Mouse (Mus musculus): ENCODE measurements around the gene Wipi2.

Gene Wipi2

GRCm38 (mm10) chr5:142679065-142679464, 51.6 kb downstream of the Wipi2 start:
- in situ Hi-C loops (cut with MboI; ENCODE audit: low pct_unique_long_range_greater_than_20kb in 1 of 2, low sequenced_read_pairs in 2 of 2, unreplicated experiment in 1 of 2): no loop called here

GRCm38 (mm10) chr5:142681911-142682310, 54.4 kb downstream of the Wipi2 start:
- in situ Hi-C loops (cut with MboI; ENCODE audit: low pct_unique_long_range_greater_than_20kb in 1 of 2, low sequenced_read_pairs in 2 of 2, unreplicated experiment in 1 of 2): no loop called here

GRCm38 (mm10) chr5:142682529-142682928, 55.0 kb downstream of the Wipi2 start:
- in situ Hi-C loops (cut with MboI; ENCODE audit: low pct_unique_long_range_greater_than_20kb in 1 of 2, low sequenced_read_pairs in 2 of 2, unreplicated experiment in 1 of 2): no loop called here

DNA sequence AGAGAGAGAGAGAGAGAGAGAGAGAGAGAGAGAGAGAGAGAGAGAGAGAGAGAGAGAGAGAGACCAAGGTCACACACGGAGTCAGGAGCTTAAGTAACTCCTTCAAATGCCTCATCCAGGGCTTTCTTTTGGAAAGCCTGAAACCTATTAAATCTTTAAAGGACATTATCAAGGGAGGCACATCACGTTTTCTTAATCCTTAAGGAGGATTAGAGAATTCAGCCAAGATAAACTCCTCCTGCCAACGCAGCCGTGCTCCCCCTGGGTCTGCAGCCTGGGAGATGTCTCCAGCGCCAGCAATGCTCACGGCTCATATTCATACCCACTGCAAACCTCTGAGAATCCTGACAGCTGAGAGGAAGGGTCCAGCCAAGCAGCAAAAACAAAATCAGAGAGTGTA, 61.4 kb downstream of the Wipi2 start:
- in situ Hi-C loops (cut with MboI; ENCODE audit: low pct_unique_long_range_greater_than_20kb in 1 of 2, low sequenced_read_pairs in 2 of 2, unreplicated experiment in 1 of 2): no loop called here

- in situ Hi-C loops (cut with MboI; ENCODE audit: low pct_unique_long_range_greater_than_20kb in 1 of 2, low sequenced_read_pairs in 2 of 2, unreplicated experiment in 1 of 2): no loop called here
Measured at GRCm38 (mm10) chr5:142690343-142690742, 62.8 kb downstream of the Wipi2 start.

DNA sequence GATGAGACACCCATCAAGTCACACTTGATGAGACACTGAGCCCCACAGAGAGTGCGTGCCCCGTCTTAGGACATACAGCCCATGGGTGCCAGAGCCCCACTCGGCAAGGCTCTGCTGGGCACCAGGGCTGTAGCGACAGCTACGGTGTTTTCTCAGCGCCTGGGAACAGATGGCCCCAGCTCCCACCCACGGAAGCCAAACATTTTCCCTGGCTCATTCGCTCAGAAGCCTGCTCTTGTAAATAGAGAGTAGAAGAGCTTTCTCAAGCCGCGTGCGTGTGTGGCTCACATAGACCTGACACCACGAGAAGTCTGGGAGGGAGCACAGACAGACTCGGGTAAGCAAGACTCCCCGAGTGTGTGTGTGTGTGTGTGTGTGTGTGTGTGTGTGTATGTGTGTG, 64.8 kb downstream of the Wipi2 start, which contains the start of gene Slc29a4:
TSS of gene Slc29a4 (plus strand) at position 265 of the 400 bp plus-strand sequence.
- in situ Hi-C loops (cut with MboI; ENCODE audit: low pct_unique_long_range_greater_than_20kb in 1 of 2, low sequenced_read_pairs in 2 of 2, unreplicated experiment in 1 of 2): no loop called here

- in situ Hi-C loops (cut with MboI; ENCODE audit: low pct_unique_long_range_greater_than_20kb in 1 of 2, low sequenced_read_pairs in 2 of 2, unreplicated experiment in 1 of 2): no loop called here
Measured at GRCm38 (mm10) chr5:142692971-142693737, 65.7 kb downstream of the Wipi2 start.

DNA sequence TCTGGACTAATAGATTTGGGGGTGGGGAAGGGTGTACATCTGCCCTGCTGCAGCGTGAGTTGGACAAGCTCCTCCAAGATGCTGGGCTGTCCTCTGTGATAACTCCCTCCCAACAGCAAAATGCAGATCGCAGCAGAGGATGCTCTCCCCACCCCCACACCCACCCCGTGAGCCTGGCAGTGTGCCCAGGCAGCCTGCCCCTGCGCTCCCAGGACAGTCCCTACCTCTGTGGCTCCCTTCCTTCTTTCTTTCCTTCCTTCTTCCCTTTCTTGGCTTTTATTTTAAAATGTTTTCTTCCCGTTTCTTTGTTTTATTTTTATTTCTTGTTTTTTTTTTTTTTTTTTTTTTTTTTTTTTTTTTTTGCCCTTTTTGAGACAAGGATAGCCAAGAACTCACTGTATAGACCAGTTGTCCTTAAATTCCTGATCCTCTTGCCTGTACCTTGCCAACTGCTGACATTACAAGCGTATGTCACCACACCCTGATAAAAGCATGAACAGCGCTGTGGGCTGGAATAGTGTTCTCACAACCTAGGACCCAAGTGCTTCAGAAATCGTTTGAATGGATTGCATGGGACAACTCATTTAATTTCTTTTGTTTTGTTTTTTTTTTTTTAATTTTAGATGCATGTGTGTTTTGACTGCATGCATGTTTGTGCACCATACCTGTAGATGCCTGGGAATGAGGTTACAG, 66.4 kb downstream of the Wipi2 start:
- in situ Hi-C loops (cut with MboI; ENCODE audit: low pct_unique_long_range_greater_than_20kb in 1 of 2, low sequenced_read_pairs in 2 of 2, unreplicated experiment in 1 of 2): no loop called here

DNA sequence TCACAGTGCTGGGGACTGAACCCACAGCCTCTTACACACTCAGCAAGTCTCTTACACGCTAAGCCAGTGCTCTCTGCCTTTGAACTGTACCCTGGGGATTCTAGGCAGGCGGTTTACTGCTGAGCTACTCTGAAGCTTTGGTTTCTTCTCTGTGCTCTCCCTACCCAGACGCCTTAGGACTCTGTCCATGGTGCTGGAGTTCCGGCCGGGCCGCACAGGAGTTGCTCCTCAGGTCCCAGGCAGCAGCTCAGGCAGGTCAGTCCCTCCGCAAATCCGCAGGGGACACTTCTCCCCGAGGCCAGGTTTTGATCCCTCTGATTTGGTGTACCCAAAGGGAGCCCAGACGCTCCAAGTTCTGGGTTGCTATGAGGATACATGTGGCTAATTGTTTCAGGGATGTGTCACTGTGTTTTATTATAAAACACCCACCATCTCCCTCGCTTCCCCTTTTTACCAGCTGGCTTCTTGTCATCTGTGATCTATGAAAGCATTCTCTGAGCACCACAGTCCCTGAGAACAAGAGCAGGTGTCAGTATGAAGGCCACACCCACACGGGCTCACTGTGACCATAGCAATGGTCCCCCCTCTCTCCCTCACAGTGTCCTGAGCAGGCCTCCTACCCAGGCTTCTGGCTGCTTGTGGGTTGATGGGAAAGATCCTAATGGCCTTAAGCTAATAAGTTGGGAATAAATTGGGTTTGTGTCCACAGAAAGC, 67.3 kb downstream of the Wipi2 start:
- in situ Hi-C loops (cut with MboI; ENCODE audit: low pct_unique_long_range_greater_than_20kb in 1 of 2, low sequenced_read_pairs in 2 of 2, unreplicated experiment in 1 of 2): no loop called here

GRCm38 (mm10) chr5:142696258-142696657, 68.8 kb downstream of the Wipi2 start:
- in situ Hi-C loops (cut with MboI; ENCODE audit: low pct_unique_long_range_greater_than_20kb in 1 of 2, low sequenced_read_pairs in 2 of 2, unreplicated experiment in 1 of 2): no loop called here

DNA sequence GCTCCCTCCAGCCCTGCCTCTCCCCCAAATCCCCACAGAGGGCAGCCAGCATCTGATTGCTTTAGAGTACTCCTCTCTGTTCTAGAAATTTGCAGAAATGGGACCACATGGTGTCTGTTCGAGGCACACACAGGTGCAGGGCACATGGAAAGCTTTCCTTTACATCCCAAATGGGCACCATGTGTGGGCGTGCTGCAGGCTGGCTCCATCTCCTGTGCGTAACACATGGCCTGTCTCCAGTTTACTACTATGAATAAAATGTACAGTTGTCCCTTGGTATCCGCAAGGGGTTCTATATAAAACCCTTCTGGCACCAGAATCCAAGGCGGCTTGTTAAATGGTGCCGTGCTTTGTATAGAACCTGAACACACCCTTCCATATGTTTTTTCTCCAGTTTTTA, 69.4 kb downstream of the Wipi2 start:
- in situ Hi-C loops (cut with MboI; ENCODE audit: low pct_unique_long_range_greater_than_20kb in 1 of 2, low sequenced_read_pairs in 2 of 2, unreplicated experiment in 1 of 2): no loop called here

DNA sequence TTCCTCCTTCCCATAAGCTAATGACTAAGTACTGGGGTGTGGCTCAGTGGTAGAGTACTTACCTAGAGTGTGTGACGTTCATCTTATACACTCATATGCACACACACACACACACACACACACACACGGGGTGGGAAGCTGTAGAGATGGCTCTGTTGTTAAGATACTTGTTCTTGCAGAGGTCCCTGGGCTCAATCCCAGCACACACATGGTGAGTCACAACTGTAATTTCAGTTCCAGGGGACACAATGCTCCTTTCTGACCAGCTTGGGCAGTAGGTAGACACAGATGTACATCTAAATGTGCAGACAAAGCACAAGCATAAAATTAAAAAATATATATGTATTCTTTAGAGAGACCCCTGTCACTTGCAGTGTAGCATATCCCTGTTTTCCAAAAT, 70.2 kb downstream of the Wipi2 start:
- in situ Hi-C loops (cut with MboI; ENCODE audit: low pct_unique_long_range_greater_than_20kb in 1 of 2, low sequenced_read_pairs in 2 of 2, unreplicated experiment in 1 of 2): no loop called here

DNA sequence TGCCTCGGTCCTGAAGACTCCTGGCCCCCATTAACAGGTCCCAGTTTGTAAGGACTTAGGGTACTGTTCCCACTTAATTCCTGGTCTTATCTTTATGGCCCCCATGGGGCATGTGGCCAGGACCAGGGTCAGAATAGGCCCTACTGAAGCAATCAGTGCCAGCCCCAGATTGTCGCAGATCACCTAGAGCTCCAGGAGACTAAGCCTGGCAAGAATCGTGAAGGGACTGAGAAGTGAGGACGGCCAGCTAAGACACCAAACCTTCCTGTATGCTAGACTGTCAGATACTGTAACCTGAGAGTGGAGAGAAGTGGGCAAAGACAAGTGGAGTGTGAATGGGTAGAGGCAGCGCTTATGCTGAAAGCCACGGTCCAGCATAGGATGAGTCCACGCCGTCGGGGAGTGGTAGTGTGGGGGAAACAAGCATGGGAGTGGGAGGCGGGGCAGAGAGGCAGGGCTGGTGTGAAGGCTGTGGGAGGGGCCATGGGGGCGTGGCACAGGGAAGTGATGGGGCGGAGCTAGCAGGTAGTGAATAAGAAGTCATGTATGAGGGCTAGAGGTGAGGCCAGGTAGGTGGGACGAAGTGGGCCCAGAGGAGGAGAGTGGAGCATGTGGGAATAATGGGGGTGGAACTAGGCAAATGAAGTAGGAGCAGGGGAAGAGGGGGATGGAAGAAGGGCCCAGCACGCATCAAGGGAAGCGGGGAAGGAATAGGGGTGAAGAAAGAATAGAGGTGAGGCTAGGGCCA, 73.5 kb downstream of the Wipi2 start:
- in situ Hi-C loops (cut with MboI; ENCODE audit: low pct_unique_long_range_greater_than_20kb in 1 of 2, low sequenced_read_pairs in 2 of 2, unreplicated experiment in 1 of 2): no loop called here

DNA sequence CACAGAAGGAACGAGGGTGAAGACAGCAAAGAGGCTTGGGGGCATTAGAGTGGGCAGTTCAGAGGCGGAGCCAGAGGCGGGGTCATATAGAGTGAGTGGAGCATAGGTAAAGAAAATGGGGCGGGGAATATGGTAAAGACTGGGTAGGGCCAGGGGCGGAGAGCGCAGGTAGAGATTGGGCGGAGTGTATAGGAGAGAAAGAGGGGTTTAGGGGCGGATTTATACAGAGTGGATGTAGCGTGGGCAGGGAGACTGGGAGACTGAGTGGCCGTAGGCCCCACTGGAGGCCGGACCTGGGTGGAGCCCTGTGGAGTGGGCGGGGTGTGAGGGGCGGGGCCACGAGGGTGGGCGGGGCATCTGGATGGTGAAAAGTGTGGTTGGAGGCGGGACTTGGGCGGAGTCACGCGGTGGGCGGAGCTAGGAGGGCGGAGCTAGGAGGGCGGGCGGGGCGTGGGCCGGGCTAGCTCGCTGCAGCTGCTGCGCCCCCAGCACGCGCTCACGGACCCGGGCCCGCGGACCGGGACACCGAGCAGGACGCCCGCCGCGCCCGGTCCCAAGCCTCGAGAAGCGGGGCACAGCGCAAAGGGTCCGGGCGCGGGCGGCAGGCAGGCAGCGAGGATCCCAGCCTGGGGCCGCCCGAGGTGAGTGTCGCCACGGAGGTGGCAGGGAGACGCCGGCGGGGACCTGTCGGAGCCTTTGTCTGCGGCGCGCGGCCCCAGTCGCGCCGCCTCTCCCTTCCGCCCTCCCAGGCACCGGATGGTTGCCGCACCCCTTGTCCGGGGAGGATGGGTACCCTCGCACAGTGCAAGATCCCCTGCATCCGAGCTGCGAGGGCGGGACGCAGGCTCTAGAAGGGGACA, 74.4 kb downstream of the Wipi2 start:
- in situ Hi-C loops (cut with MboI; ENCODE audit: low pct_unique_long_range_greater_than_20kb in 1 of 2, low sequenced_read_pairs in 2 of 2, unreplicated experiment in 1 of 2): no loop called here

GRCm38 (mm10) chr5:142702511-142703138, 75.1 kb downstream of the Wipi2 start:
- in situ Hi-C loops (cut with MboI; ENCODE audit: low pct_unique_long_range_greater_than_20kb in 1 of 2, low sequenced_read_pairs in 2 of 2, unreplicated experiment in 1 of 2): no loop called here

DNA sequence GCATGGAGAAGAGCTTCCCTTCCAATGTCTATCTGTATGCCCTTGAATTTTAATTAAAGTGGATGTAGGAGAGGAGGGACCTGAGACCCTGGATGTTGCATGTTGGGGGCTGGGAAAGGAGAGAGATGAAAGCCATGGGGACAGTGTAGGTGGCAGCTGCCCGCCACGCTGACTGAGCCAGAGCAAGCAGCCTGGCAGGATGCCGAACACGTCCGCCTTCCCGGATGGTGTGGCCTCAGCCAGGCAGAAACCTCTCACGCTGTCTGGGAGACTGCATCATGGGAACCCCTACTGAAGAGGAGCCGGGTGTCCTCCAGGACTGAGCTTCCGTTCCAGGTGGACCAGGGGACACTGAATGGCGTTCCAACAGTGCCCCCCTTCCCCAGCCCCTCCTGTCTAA, 76.1 kb downstream of the Wipi2 start:
- in situ Hi-C loops (cut with MboI; ENCODE audit: low pct_unique_long_range_greater_than_20kb in 1 of 2, low sequenced_read_pairs in 2 of 2, unreplicated experiment in 1 of 2): no loop called here

- in situ Hi-C loops (cut with MboI; ENCODE audit: low pct_unique_long_range_greater_than_20kb in 1 of 2, low sequenced_read_pairs in 2 of 2, unreplicated experiment in 1 of 2): no loop called here
Measured at GRCm38 (mm10) chr5:142707709-142708108, 80.2 kb downstream of the Wipi2 start.
